Mouse (Mus musculus) megakaryocyte, embryonic 14.5 days (primary cell): ENCODE measurements around the gene Crmp1.

Experiments used
- FLI1 ChIP-seq: IDR thresholded peaks from 2 replicates; pipeline ENCODE4 v1.6.1; 2012; ENCODE audit warnings: low read length, inconsistent platforms, mixed read lengths
- GATA1 ChIP-seq: IDR thresholded peaks from 3 replicates; pipeline ENCODE4 v1.6.1; 2012; ENCODE audit warnings: mixed read lengths, low read length, inconsistent platforms, borderline replicate concordance

- TF ChIP-seq GATA1 (no peak), FLI1 (no peak)
Observed at GRCm38 (mm10) chr5:37336485-37337105, 94.9 kb downstream of the Crmp1 start, which contains the start of gene Evc.
